Mouse (Mus musculus) layer of hippocampus, adult 18-20 months (tissue): ENCODE measurements around the gene Zdhhc6. TPM values are rescaled to one million over a fixed set of nuclear protein-coding genes. Genes with fewer than 3 reads are reported as not detected.

Experiments
- DNase-seq, 2 experiments: peaks; one replicate each; pipeline ENCODE4 v3.0.0; 2022; ENCODE audit warnings: low spot score in 2 of 2
- total RNA-seq, 2 experiments: library from RNA; stranded (reverse); gene quantifications; 2 replicates each; pipeline ENCODE4 v1.2.3; 2021

Gene Zdhhc6
- total RNA-seq, 2 experiments from 2014 or later: 25.1 to 27.0 TPM

GRCm38 (mm10) chr19:55305024-55305423 lies 10.8 kb downstream of the Zdhhc6 start:
- DNase-seq: no peak

DNA sequence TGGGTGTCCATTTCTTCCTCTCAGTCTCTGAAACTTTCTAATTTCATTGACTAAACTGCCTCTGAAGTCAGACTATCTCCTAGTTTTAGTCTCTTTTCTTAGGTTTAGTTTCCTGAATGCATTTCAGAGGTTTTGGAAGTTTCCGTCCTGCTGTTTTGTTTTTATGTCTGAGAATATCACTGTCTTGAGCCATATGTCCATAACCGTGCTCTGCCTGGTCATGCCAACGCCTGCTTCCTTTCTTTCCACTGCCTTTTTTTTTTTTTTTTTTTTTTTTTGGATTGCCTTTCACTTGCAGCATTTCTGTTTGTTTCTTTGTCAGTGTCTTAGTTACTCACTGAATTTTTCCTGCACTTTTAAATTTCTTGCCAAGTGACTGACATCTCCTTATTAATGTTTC lies 15.3 kb downstream of the Zdhhc6 start:
- DNase-seq: no peak

GRCm38 (mm10) chr19:55299378-55299777 lies 16.5 kb downstream of the Zdhhc6 start:
- no peak for DNase-seq

GRCm38 (mm10) chr19:55297961-55298360 lies 17.9 kb downstream of the Zdhhc6 start:
- no peak for DNase-seq

- no peak for DNase-seq
Measured at GRCm38 (mm10) chr19:55297489-55297888, 18.3 kb downstream of the Zdhhc6 start.

GRCm38 (mm10) chr19:55296301-55296700 lies 19.5 kb downstream of the Zdhhc6 start:
- DNase-seq: no peak

DNA sequence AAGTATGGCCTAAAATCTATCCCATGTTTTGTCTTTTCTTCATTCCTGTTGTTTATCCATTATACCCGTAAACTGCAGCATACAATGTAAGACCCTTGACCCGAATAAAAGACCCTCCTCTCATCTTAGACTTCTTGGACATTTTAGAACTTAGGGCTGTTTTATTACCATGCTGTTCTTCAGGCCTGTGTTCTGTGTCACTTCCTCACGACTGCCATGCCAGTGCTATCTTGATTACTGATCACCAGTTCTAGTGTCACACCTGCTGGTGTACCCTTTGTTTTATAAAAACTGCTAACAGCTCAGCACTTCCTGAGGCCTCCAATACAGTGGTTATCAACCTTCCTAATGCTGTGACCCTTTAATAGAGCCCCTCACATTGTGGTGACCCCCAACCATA lies 20.3 kb downstream of the Zdhhc6 start:
- no peak for DNase-seq

GRCm38 (mm10) chr19:55295075-55295474 lies 20.8 kb downstream of the Zdhhc6 start:
- no peak for DNase-seq

GRCm38 (mm10) chr19:55293175-55293574 lies 22.7 kb downstream of the Zdhhc6 start:
- no peak for DNase-seq

- no peak for DNase-seq
Measured at GRCm38 (mm10) chr19:55292210-55292850, 23.5 kb downstream of the Zdhhc6 start.

GRCm38 (mm10) chr19:55290621-55291270 lies 25.1 kb downstream of the Zdhhc6 start:
- no peak for DNase-seq

DNA sequence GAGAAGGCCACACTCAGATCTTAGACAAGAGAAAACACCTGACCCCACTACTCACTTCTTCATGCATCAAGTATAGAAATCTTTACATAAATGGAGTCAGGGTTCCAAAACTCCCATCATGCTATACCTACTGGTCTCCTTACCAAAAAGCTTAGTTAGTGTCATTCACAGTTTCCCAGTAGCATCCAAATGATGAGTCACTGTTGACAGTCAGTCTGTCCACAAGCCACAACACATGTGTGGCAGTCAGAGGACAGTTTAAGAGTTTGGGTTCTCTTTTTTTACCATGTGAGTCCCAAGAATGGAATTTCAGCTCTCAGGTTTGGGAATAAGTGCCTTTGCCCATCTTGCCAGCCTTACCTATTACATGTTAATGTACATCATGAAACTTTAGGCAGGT lies 26.9 kb downstream of the Zdhhc6 start:
- DNase-seq: no peak

DNA sequence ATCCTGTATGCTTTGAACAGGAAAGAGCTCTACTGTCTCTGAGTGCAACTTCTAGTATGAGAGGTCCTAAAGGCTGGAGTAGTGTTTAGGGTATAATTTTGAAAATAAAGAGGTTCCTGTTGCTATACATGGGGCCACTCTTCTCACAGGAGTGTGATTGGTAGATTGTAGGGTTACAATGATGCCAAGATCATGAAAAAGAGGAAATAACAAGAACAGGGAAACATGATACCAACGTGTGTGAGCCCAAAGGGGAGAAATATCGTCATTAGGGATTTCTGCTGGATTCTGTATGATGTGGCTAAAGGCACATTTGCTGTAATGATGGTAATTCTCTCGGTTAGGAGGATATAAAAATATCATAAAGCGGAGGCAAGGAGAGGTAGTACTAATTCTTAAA lies 29.8 kb downstream of the Zdhhc6 start:
- DNase-seq: no peak

- DNase-seq: no peak
Measured at GRCm38 (mm10) chr19:55284093-55284492, 31.7 kb downstream of the Zdhhc6 start.

GRCm38 (mm10) chr19:55276770-55277169 lies 39.1 kb downstream of the Zdhhc6 start:
- DNase-seq: no peak

DNA sequence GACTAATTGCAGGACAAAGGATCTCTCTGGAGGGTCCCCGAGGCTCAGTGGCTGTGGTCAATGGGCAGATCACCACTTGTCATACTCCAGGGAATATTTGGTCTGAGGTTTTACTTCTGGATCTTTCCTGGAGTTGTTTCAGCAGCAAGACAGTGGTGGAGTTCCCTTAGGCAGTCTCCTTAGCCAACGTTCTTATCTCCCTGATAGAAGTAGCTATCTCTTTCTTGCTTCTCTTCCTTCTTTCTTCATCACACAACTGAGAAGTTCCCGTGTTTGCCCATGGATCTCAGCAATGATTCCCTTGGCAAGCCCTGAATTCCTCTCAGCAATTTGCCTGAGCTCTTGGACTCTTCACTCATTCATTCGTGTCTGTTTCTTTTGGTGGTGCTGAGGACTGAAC lies 39.7 kb downstream of the Zdhhc6 start:
- no peak for DNase-seq

GRCm38 (mm10) chr19:55273340-55273739 lies 42.5 kb downstream of the Zdhhc6 start:
- DNase-seq: no peak

GRCm38 (mm10) chr19:55271448-55271847 lies 44.4 kb downstream of the Zdhhc6 start:
- no peak for DNase-seq

DNA sequence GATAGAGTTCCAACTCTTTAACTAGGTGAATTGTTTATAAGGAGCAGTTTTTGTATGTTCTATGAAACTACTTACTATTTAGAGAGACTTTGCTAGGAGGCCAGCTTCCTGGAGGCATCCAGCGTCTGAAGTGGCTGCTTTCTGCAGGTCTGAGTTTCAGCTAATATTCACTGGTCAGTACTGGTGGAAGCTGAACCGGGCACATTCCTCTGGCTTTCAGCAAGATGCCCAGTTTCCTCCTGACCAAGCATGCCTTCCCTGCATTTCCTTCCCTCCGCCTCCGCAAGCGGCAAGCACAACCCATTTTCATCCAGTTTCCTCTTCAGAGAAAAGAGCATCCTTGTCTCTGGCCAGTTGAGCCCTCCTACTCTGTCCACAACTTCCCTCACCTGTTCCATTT lies 46.8 kb downstream of the Zdhhc6 start:
- no peak for DNase-seq

- no peak for DNase-seq
Measured at GRCm38 (mm10) chr19:55268150-55268549, 47.7 kb downstream of the Zdhhc6 start.

- no peak for DNase-seq
Measured at GRCm38 (mm10) chr19:55266786-55267185, 49.0 kb downstream of the Zdhhc6 start.

GRCm38 (mm10) chr19:55265269-55265668 lies 50.6 kb downstream of the Zdhhc6 start:
- DNase-seq: no peak
